Mouse (Mus musculus): ENCODE results near the gene Nfia. TPM values are rescaled to one million over a fixed set of nuclear protein-coding genes. Genes with fewer than 3 reads are reported as not detected.

The Nfia gene
- polyA plus RNA-seq, 1 experiment from 2014 or later: 33.7 TPM

- Histone ChIP-seq H3K4me1 (ENCODE audit: control insufficient read depth, insufficient read depth, low read length) (no peaks in the 10 kb centered on the region; the same call in 1 of the 2 replicates), H3K4me3 (ENCODE audit: low read depth, low read length) (no peak overlapping the region), H3K9me3 (replicated peaks; ENCODE audit: control insufficient read depth, low read length) (no peaks in the 10 kb centered on the region), H3K9ac (ENCODE audit: low read depth, low read length) (no peak overlapping the region), H3K27ac (ENCODE audit: low read depth, low read length) (no peak overlapping the region), H3K4me2 (no peak overlapping the region), H3K27me3 (ENCODE audit: control insufficient read depth, insufficient read depth, low read length) (no peaks in the 10 kb centered on the region), H3K36me3 (ENCODE audit: control insufficient read depth, insufficient read depth, low read length) (no peaks in the 10 kb centered on the region)
- 75% methylated on average over 10 of the region's 10 CpGs for WGBS (ENCODE audit: insufficient replicate concordance)
- ATAC-seq (replicated peaks; ENCODE audit: insufficient number of reproducible peaks, low FRiP score, low TSS enrichment): no peak
These were observed 178.0 kb downstream of the Nfia start for GRCm38 (mm10) chr4:97950341-97951071.

GRCm38 (mm10) chr4:97953886-97954285 is 181.4 kb downstream of the Nfia start:
- Histone ChIP-seq H3K27me3 (ENCODE audit: control insufficient read depth, insufficient read depth, low read length) (no peaks in the 10 kb centered on the region), H3K9me3 (replicated peaks; ENCODE audit: control insufficient read depth, low read length) (no peaks in the 10 kb centered on the region), H3K27ac (ENCODE audit: low read depth, low read length) (no peak overlapping the region), H3K4me1 (ENCODE audit: control insufficient read depth, insufficient read depth, low read length) (no peaks in the 10 kb centered on the region), H3K36me3 (ENCODE audit: control insufficient read depth, insufficient read depth, low read length) (no peaks in the 10 kb centered on the region), H3K9ac (ENCODE audit: low read depth, low read length) (no peak overlapping the region), H3K4me2 (no peak overlapping the region), H3K4me3 (ENCODE audit: low read depth, low read length) (no peak overlapping the region)
- WGBS (ENCODE audit: insufficient replicate concordance): 78% methylated on average over 11 of the region's 11 CpGs
- ATAC-seq (replicated peaks; ENCODE audit: insufficient number of reproducible peaks, low FRiP score, low TSS enrichment): no peak

- ATAC-seq (replicated peaks; ENCODE audit: insufficient number of reproducible peaks, low FRiP score, low TSS enrichment): no peak
- Histone ChIP-seq H3K27me3 (ENCODE audit: control insufficient read depth, insufficient read depth, low read length) (no peaks in the 10 kb centered on the region), H3K4me2 (no peak overlapping the region), H3K36me3 (ENCODE audit: control insufficient read depth, insufficient read depth, low read length) (no peaks in the 10 kb centered on the region), H3K9me3 (replicated peaks; ENCODE audit: control insufficient read depth, low read length) (no peaks in the 10 kb centered on the region), H3K9ac (ENCODE audit: low read depth, low read length) (no peak overlapping the region), H3K4me3 (ENCODE audit: low read depth, low read length) (no peak overlapping the region), H3K27ac (ENCODE audit: low read depth, low read length) (no peak overlapping the region), H3K4me1 (ENCODE audit: control insufficient read depth, insufficient read depth, low read length) (no peaks in the 10 kb centered on the region)
- 84% methylated on average over 5 of the region's 5 CpGs for WGBS (ENCODE audit: insufficient replicate concordance)
These were observed 185.6 kb downstream of the Nfia start for GRCm38 (mm10) chr4:97958121-97958520.

GRCm38 (mm10) chr4:97962856-97963255 is 190.3 kb downstream of the Nfia start:
- Histone ChIP-seq H3K4me3 (ENCODE audit: low read depth, low read length) (no peak overlapping the region), H3K27ac (ENCODE audit: low read depth, low read length) (no peak overlapping the region), H3K4me2 (no peak overlapping the region), H3K9ac (ENCODE audit: low read depth, low read length) (no peak overlapping the region), H3K27me3 (ENCODE audit: control insufficient read depth, insufficient read depth, low read length) (no peaks in the 10 kb centered on the region), H3K36me3 (ENCODE audit: control insufficient read depth, insufficient read depth, low read length) (no peaks in the 10 kb centered on the region), H3K4me1 (ENCODE audit: control insufficient read depth, insufficient read depth, low read length) (no peaks in the 10 kb centered on the region), H3K9me3 (replicated peaks; ENCODE audit: control insufficient read depth, low read length) (no peaks in the 10 kb centered on the region)
- ATAC-seq (replicated peaks; ENCODE audit: insufficient number of reproducible peaks, low FRiP score, low TSS enrichment): no peak
- 87% methylated on average over 7 of the region's 7 CpGs for WGBS (ENCODE audit: insufficient replicate concordance)

GRCm38 (mm10) chr4:97963951-97964350 is 191.4 kb downstream of the Nfia start:
- no peak overlapping the region for H3K27ac ChIP-seq (ENCODE audit: low read depth, low read length)
- H3K4me3 ChIP-seq (ENCODE audit: low read depth, low read length): no peak overlapping the region
- H3K4me2 ChIP-seq: no peak overlapping the region
- no peaks in the 10 kb centered on the region for H3K36me3 ChIP-seq (ENCODE audit: control insufficient read depth, insufficient read depth, low read length)
- no peaks in the 10 kb centered on the region for H3K27me3 ChIP-seq (ENCODE audit: control insufficient read depth, insufficient read depth, low read length)
- no peak for ATAC-seq (replicated peaks; ENCODE audit: insufficient number of reproducible peaks, low FRiP score, low TSS enrichment)
- whole genome bisulfite sequencing (ENCODE audit: insufficient replicate concordance): 63% methylated on average over 1 of the region's 1 CpGs
- no peak overlapping the region for H3K9ac ChIP-seq (ENCODE audit: low read depth, low read length)
- no peaks in the 10 kb centered on the region for H3K9me3 ChIP-seq (replicated peaks; ENCODE audit: control insufficient read depth, low read length)
- 0 out of 2 replicates have a peak, but pooled peaks cover 3% of the 10 kb centered on the region for H3K4me1 ChIP-seq (ENCODE audit: control insufficient read depth, insufficient read depth, low read length)

- H3K36me3 ChIP-seq (ENCODE audit: control insufficient read depth, insufficient read depth, low read length): no peaks in the 10 kb centered on the region
- H3K27me3 ChIP-seq (ENCODE audit: control insufficient read depth, insufficient read depth, low read length): no peaks in the 10 kb centered on the region
- peaks cover 3% of the 10 kb centered on the region; the same call in 1 of the 2 replicates for H3K4me1 ChIP-seq (ENCODE audit: control insufficient read depth, insufficient read depth, low read length)
- 88% methylated on average over 7 of the region's 7 CpGs for WGBS (ENCODE audit: insufficient replicate concordance)
- no peak for ATAC-seq (replicated peaks; ENCODE audit: insufficient number of reproducible peaks, low FRiP score, low TSS enrichment)
- H3K4me2 ChIP-seq: no peak overlapping the region
- H3K4me3 ChIP-seq (ENCODE audit: low read depth, low read length): no peak overlapping the region
- H3K9ac ChIP-seq (ENCODE audit: low read depth, low read length): no peak overlapping the region
- H3K27ac ChIP-seq (ENCODE audit: low read depth, low read length): no peak overlapping the region
- no peaks in the 10 kb centered on the region for H3K9me3 ChIP-seq (replicated peaks; ENCODE audit: control insufficient read depth, low read length)
These were observed 196.3 kb downstream of the Nfia start for GRCm38 (mm10) chr4:97968786-97969348.

GRCm38 (mm10) chr4:97973064-97973463 is 200.5 kb downstream of the Nfia start:
- Histone ChIP-seq H3K27ac (ENCODE audit: low read depth, low read length) (peak overlapping the region; percentile 64), H3K9ac (ENCODE audit: low read depth, low read length) (no peak overlapping the region), H3K36me3 (ENCODE audit: control insufficient read depth, insufficient read depth, low read length) (no peaks in the 10 kb centered on the region), H3K27me3 (ENCODE audit: control insufficient read depth, insufficient read depth, low read length) (no peaks in the 10 kb centered on the region), H3K9me3 (replicated peaks; ENCODE audit: control insufficient read depth, low read length) (no peaks in the 10 kb centered on the region), H3K4me1 (ENCODE audit: control insufficient read depth, insufficient read depth, low read length) (peaks cover 5% of the 10 kb centered on the region; the same call in 1 of the 2 replicates), H3K4me2 (no peak overlapping the region), H3K4me3 (ENCODE audit: low read depth, low read length) (no peak overlapping the region)
- 89% methylated on average over 2 of the region's 2 CpGs for WGBS (ENCODE audit: insufficient replicate concordance)
- ATAC-seq (replicated peaks; ENCODE audit: insufficient number of reproducible peaks, low FRiP score, low TSS enrichment): no peak

- WGBS (ENCODE audit: insufficient replicate concordance): 54% methylated on average over 6 of the region's 6 CpGs
- Histone ChIP-seq H3K9ac (ENCODE audit: low read depth, low read length) (no peak overlapping the region), H3K27me3 (ENCODE audit: control insufficient read depth, insufficient read depth, low read length) (no peaks in the 10 kb centered on the region), H3K9me3 (replicated peaks; ENCODE audit: control insufficient read depth, low read length) (no peaks in the 10 kb centered on the region), H3K4me2 (no peak overlapping the region), H3K36me3 (ENCODE audit: control insufficient read depth, insufficient read depth, low read length) (no peaks in the 10 kb centered on the region), H3K27ac (ENCODE audit: low read depth, low read length) (peak overlapping the region; percentile 18; the same call in 1 of the 2 replicates), H3K4me1 (ENCODE audit: control insufficient read depth, insufficient read depth, low read length) (peaks cover 3% of the 10 kb centered on the region; the same call in 1 of the 2 replicates), H3K4me3 (ENCODE audit: low read depth, low read length) (no peak overlapping the region)
- ATAC-seq (replicated peaks; ENCODE audit: insufficient number of reproducible peaks, low FRiP score, low TSS enrichment): 0 out of 2 replicates have a peak, but pooled peaks have one; percentile 63
These were observed 201.5 kb downstream of the Nfia start for GRCm38 (mm10) chr4:97974037-97974436.

Data from heart, embryonic 11.5 days (tissue).